Mouse (Mus musculus): Measurements from ENCODE around the gene Zfp131.
A peak's percentile ranks its signal among the peaks of the same experiment; 100 is the strongest.
"Not testable (repeated sequence)": the region's sequence is repeated elsewhere in the genome, so short reads cannot be mapped to it uniquely, and the experiment has no call there.

The Zfp131 gene

DNA sequence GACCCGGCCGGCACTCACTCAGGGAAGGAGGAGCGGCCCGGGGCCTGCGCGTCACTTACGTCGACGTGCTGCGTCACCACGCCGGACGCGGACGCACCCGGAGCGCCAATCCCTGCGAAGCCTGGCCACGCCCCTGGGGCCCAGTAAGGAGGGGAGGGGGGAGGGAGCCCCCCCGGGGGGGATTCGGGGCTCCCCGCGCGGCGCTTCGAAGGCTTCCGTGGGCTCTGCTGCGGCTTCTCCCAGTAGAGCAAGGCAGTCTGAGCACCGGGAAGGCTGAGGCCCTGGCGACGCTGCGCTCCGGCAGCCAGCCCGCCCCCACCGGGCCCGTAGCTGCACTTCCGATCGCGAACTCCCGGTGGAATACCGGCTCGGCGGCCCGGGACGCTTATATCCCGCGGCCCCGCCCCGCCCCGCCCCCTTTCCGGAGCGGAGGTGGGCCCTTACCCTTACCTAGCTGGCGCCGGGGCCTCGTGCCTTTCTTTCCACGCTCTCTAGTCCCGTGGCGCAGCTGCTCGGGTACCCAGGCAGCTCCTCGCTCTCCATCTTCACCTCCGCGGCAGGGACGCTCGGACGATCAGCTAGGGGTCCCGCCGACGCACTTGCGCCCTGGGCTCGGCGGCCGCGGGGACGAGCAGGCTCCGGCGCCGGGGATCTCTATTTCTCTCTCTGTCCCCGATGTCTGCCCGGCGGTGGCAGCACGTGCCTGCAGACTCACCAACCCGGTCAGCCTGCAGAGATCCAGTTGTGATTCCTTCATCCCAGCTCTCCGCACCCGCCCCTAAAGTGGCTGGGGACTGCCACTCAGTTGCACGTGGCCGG, at the start of gene Zfp131:
TSS of gene Zfp131 (minus strand) at position 129 of the 819 bp plus-strand sequence.
- DNase-seq (ENCODE audit: low read depth, low spot score): peak; percentile 96

DNA sequence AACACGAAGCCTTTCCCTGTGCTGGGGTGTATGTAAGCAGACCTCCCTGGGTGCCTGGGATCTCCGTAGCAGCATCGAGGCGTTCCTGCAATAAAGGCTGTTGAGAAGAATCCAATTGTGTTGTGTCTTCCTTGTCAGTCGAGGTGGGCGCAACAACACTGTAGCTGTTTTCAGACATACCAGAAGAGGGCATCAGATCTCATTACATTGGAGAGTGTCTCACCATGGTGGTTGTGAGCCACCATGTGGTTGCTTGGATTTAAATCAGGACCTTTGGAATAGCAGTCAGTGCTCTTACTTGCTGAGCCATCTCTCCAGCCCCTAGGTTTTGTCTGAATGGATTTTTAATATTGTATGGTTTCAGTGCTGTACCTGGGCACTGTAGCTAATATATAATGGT, 49.3 kb upstream of the Zfp131 start:
- DNase-seq (ENCODE audit: low read depth, low spot score): not testable (repeated sequence)

DNA sequence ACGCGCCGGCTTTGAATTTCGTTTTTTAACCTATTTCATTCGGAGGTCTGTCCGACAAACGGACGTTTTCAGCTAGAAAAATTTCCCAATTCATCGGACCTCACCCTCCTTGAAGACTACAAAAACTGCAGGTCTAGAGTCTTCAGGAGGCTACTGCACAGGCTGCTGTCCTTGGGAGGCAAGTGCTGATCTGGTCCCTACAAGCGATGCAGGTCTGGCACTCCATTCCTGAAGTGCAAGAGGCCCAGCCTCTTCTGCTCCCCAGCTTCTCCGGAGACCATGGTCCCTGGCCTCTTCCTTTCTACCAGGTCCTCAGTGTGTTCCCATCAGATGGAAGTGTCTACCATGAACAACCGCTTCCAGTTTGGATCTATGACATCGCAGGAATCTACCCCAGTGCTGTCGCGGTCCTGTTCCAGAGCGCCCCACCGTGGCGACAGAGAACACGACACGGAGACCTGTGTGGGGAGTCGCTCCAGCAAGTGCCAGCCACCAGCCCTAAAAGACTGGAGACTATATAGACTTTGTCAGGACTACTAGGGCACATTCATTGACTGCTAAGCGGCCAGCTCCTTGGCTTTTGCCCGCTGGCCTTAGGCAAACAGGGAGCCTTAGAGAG, 47.1 kb upstream of the Zfp131 start:
- not testable (repeated sequence) for DNase-seq (ENCODE audit: low read depth, low spot score)

DNA sequence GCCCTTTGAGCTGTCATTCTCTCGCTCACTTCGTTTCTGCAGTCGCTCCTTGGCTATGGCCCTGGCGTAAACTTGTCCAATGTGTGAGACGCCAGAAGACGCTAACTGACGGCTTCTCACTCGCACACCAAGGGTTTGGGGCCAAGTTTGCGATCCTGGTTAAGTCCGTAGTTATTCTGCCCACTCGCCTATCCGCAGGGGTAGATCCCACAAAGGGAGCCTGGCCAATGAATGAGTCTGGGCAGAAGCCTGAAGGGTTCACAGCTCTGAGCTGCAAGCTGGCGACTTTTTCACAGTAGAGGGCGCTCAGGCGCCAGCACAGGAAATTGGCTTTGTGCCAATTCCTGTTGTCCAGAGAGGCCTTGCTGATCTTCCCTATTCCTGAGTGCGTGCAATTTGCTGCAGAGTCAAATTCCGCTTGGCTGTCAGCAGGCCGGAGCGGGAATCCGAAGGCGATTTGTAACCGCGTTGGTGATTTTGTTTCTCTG, 45.7 kb upstream of the Zfp131 start:
- not testable (repeated sequence) for DNase-seq (ENCODE audit: low read depth, low spot score)

DNA sequence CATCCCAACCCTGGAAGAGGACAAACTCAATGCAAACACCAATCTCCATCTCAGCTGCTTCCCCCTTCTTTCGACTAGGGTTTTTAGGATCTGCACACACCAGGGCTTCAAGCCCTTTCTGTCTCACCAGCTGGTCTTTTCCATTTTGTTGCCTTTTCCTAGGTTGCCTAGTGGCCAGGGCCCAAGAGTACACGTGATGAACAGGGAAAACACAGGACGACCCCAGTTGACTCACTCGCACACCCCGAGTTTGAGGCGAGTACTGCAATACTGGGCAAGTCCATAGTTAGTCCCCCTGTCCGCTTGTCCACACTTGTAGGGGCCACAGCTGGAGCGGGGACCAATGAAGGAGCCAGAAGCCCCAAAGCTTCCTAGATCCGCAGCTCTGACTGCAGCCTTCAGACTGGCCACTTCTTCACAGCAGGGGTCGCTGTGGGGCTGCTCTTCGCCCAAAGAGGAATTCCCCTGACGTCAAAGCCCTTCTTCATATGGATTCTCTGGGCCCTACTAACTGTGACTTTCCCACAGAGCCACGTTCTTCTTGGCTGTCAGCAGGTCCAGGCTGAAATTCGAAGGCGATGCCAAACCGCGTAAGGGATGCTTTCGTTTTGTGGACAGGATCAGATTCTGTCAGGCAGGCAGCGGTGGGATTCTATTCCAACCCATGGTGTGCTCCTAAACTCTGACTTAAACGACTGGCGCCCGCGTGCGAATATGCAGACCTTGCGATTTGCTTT, 44.8 kb upstream of the Zfp131 start, which contains the start of gene D13Ertd608e:
TSS of gene D13Ertd608e (plus strand) at position 687 of the 737 bp plus-strand sequence.
- DNase-seq (ENCODE audit: low read depth, low spot score): not testable (repeated sequence)

DNA sequence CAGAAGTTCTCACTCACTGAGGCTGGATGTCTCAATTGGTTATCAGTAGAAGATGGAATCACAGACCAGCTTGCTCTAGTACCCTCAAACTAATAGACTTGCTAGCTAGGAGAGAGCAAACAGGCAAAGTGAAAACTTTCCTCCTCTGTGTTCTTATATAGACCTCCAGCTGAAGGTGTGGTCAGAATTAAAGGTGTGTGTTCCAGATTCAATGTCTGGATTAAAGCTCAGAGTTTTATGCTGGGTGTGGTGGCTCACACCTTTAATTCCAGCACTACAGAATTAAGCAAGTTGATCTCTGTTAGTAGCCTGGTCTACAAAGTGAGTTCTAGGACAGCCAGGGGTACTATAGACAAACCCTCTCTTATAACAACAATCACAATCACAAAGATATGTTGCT, 39.4 kb upstream of the Zfp131 start, which contains the start of gene AF067063:
TSS of gene AF067063 (minus strand) at position 101 of the 400 bp plus-strand sequence.
- DNase-seq (ENCODE audit: low read depth, low spot score): not testable (repeated sequence)

DNA sequence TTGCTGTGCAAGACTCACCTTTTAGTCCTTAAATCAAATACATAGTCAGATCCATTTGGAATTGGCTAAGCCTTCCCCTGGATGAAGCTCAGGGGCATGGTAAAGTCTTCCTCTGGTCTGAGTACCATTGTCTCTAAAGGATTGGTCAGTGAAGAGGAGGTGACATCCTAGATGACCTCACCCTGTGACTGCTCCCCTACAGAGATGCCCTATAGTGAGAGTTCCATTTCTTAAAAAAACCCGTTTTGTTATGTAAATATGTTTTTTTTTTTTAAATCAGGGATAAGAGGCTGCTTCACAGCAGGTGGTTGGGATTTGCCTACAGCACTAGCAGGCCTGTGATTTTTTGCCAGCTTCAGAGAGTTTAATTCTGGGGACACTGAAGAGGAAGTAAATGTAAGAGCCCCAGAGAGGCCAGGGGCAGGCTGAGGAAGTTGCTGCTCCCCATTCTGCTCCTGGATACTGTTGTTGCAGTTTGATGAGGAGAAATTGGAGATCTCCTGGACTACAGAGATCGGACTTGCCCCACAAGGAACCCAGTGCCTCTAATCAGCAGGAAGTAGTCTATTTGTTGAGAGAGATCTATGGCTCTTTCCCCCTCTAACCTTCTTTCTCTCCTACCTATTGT, 27.0 kb upstream of the Zfp131 start:
- DNase-seq (ENCODE audit: low read depth, low spot score): no peak

DNA sequence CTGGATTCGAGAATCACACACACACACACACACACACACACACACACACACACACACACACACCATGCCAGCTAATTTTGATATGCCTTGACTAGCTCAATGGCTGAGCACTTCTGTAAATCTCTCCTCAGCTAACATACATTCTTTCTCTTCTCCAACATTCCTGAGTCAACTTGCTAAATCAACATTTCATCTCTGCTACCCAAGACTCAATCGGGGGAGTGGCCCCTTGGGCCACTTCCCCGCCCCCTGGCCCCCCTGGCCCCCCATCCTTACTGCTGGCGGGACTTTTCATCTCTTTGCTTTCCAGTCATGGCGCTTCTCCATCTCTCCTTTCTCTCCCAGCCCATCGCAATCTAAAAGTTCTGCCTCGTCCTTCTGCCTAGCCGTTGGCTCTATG, 26.1 kb upstream of the Zfp131 start:
- DNase-seq (ENCODE audit: low read depth, low spot score): no peak

DNA sequence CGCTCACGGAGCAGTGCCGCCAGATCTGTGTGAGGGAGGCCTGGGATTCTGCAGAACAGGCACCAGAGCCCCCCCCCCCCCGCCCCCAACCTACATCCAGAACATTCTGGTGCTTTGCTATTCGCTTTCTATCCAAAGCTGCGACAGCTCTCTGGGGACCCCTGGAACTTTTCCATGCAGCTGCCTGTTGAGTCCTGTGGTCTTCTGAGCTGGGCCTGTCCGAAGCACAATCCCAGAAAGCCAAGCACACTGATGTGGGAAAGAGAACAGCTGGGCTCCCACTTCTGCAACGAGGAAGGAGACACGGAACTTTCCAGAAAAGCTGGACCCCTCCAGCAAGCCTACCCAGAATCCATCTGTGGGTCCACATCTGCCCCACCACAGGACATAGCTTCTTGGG, 19.3 kb upstream of the Zfp131 start:
- no peak for DNase-seq (ENCODE audit: low read depth, low spot score)

DNA sequence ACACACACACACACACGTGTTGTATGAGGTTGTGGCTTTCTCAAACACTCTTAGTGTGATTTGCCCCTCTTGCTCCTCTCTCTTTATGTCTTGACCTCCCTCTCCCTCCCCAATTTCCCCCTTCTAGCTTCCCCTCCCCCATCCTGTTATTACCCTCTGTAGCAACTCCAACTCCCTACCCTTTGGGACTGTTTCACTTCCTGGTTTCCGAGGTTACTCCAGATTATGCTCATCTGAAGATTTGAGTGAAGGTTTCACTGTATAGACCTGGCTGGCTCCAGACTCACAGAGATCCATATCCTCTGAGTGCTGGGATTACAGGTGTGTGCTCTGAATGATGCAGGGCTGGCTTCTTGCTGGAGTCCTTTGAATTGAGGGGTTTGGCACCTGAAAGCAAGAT, 18.2 kb upstream of the Zfp131 start:
- no peak for DNase-seq (ENCODE audit: low read depth, low spot score)

DNA sequence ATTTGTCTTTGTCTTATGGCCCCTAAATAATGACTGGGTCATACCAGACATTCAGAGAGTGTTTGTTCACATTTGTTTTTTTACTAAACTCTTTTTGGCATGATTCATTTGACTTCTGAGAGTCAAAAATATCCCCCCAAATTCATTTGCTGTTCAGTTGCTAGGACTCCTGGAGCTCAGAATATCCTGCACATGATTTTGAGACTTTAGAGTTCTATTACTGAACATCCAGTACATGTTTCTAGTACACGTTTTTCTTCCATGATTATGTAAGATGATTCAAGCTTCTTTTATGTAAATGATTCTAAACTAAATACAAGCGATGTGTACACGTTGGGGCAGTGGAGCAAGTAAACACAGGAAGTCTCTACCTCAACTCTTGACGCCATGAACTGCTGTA, 7.0 kb upstream of the Zfp131 start:
- no peak for DNase-seq (ENCODE audit: low read depth, low spot score)

DNA sequence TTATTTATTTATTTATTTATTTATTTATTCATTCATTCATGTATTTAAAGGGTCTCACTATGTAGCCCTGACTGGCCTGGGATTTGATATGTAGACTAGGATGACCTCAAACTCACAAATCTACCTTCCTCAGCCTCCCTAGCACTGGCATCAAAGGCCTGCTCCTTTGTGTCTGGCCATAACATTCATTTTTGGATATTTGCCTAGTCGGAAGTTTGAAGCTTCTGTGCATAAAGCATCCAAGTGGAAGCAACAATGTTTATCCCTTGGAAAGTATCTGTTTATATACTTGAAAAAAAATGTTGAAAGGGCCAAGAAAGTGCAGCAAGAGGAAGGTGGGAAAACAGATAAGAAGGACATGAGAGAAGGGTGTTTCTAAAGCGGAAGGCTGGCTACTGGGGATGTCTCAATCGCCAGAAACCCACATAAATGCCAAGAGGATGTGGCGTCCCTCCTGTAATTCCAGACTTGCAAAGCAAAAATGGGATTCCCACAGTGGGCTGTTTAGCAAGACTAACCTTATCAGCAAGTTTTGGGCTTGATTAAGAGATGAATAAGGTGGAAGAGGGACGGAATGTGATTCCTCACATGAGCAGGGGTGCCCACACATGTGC, 2.2 kb upstream of the Zfp131 start:
- DNase-seq (ENCODE audit: low read depth, low spot score): no peak

DNA sequence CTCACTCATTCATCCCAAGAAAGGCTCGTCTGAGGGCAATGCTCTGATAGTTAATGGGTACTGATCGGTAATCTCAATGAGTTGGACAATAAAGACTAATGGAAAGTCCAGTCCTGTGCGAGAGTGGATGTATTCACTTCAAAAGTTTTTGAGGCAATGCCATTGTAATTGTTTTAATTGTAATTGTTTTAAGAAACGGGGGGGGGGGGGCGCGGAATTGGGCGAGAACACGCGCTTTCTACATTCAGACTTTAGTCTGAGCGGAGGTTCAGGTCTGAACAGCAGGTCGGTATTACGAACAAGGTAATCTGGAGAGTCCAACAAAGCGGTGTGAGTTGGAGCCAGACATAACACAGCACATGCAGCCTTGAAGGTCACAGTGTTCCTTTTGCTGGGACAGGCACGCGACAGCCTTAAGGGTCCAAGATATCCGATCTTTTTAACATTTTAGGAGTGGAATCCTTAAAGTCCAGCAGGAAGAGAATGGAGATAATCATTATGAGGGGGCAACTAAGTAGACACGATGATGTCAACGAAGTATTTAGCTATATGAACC, 969 bp upstream of the Zfp131 start:
- peak; percentile 11 for DNase-seq (ENCODE audit: low read depth, low spot score)

DNA sequence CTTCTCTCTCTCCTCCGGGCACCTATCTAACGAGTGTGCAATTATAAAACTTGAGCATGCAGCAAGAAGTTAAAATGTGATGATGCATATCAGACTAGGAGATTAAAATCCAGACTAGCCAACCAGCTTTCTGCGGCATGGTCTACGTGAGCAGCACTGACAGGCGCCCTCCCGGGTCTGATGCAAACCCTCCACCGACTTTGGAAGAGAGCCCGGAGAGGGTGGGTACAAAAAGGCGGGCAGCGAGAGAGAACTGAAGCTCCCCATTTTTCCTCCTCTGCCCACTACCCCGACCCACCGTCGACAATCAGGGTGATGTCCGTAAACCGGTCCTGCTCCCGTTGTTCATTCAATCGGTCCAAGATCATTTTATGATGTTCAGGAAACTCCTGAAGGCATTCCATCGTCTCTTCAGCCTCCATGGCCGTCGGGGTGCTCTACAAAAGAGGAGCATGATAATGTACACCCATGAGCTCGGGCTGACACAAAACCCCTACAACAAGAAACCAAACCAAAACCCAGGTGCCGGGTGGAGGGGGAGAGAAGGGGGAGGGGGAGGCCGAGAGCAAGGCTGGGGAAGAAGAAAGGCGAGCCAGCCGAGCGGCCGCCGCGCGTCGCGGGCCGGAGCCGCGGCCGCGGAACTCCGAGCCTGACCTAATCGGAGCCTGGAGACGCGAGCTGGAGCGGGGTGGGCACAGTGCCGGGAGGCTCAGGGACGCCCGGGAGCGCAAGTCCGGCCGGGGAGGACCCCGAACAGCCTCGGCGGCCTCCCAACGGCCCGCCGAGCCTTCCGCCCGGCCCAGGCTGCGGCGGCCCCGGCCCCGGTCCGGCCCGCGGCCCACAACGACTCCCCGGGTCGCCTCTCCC, 605 bp downstream of the Zfp131 start:
- DNase-seq (ENCODE audit: low read depth, low spot score): peak; percentile 38

DNA sequence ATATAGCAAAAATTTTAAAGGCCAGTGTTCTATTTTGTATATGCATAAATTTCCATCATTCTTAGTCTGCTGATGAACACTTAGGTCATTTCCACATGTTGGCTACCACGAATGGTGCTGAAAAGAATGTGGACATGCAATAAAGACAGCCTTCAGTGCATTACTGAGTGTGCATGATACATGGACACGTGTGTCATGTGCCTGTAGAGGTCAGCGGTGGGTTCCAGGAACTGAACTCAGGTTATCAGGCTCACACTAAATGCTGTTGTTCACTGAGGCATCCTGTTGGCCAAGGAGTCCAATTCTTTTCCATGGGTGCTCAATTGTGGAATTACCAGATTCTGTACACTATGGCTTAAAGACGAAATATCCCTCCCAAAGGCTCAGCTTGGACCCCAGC, 7.1 kb downstream of the Zfp131 start:
- DNase-seq (ENCODE audit: low read depth, low spot score): no peak

DNA sequence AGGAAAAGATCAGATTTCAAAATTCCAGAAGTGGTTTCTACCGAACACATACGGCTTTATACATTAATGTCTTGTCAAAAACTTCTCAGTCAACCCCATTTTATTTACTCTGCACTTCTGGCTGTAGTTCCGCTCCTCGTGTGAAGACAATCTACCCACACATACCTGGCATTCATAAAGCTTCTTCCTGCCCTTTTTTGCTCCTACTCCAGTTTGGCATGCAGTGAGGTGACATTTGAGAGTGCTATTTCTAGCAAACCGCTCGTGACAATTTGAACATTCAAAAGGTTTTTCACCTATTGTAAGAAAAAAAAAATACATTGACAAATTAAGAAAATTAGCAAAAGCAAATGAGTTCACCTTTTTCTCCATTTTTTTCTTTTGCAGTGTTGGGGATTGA, 22.1 kb downstream of the Zfp131 start:
- no peak for DNase-seq (ENCODE audit: low read depth, low spot score)

DNA sequence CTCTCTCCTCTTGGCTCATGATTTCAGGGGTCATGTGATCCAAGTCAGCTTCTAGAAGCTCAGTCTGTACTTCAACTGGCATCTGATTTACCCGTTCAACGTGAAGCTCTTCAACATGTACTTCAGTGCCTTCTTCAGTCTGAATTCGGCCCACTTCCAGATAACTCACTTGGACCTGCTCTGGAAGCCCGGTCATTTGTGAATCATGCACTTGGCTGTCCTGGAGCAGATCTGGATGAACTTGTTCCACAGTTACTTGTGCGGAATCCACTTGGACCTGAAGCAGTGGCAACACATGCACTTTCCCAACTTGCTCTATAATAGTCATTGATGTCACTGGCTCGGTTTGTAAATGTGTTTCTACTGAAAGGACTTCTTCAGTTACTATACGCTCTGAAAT, 24.2 kb downstream of the Zfp131 start:
- DNase-seq (ENCODE audit: low read depth, low spot score): no peak

DNA sequence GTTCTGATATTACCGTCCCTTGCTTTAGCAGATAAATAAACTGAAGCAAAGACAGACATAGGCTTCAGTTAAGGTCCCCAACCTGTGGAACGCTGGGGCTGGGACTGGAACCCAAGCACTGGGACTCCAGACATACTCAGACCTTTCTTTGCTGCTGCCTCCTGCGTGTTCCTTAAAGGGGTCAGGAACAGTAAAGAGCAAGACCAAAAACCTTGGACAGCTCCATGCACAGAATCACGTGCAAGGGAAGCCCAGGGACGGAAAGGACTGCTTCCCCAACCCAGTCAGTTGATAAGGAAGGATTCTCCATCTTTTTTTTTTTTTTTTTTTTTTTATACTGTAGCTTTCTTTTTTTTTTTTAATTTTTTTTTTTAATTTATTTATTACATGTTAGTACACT, 33.9 kb downstream of the Zfp131 start:
- no peak for DNase-seq (ENCODE audit: low read depth, low spot score)

DNA sequence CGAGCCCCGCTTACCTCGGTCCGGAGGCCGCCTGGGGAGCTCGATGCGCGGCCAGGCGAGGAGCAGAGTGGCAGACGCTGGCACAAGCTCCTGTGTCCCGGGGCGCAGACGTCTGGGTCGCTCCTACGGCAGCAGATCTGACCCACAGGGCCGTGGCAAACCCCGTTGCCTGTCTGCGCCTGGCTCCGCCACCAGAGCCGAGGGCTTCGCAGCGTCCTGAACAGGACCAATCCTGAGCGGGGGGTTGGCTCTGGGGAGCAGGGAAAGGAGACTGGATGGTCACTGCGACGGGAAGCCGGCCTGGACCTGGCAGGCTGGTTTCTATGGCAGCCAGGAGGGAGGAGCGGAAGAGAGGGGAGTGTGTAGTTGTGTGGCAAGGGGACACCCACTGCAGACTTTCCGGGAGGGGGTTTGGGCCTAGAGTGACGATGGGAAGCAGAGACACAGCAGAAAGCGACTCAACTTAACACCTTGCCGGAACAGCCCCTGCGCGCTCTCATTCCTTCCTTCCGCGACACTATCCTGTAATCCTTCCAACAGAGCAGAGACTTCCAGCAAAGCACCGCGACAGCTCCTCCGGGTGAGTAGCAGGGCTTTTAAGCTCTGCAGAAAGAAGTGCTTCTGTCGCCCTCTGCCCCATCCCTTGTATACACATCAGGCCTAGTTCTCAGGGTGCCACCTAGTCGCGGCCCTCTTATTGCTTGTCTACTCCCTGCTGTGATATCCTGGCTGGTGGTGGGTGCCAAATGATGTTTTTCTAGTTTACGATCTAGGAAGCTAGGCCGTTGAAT, 34.8 kb downstream of the Zfp131 start, which contains the start of gene Nim1k:
TSS of gene Nim1k (minus strand) at position 202 of the 791 bp plus-strand sequence.
- peak; percentile 83 for DNase-seq (ENCODE audit: low read depth, low spot score)

Measured in forelimb bud, embryonic 11.5 days (tissue).